Mouse (Mus musculus): ENCODE results near the gene Gas2l3.

DNA sequence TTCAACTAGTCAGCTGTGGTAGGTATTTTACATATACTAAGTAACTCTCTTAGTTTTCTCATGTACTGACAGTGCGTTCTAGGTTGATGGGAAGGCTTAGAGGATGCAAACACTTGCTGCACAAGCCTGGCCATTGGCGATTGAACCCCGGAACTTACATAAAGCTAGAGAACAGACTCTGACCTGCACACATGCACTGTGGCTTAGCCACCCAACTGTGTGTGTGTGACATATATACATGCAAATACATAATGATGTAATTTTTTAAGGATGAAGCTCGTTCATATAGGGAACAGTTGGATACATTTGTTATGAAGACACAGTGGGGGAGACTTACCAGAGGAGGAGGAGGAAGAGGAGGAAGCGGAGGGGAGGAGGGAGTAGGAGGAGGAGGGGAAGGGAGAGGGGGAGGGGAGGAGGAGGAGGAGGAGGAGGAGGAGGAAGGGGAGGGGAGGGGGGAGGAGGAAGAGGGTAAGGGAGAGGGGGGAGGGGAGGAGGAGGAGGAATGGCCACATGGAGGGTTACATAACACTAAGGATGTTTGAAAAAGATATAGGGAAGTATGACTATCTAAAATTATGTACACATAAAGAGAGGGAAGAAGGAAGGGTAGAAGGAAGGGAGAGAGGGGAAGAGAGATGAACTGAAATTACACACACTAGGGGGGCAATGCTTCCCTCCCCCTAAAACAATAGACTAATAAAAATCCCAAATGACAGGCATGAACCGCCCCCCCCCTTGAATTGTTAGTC is 36.9 kb downstream of the Gas2l3 start:
- TF ChIP-seq POLR2A (IDR thresholded peaks at IDR 0.05; ENCODE audit: insufficient read depth, low read depth, low read length), result no peak
- no peak for TF ChIP-seq CTCF (IDR thresholded peaks at IDR 0.05; ENCODE audit: insufficient read depth, low read depth, low read length)

Measured in olfactory bulb, adult 2 months (tissue).